Mouse (Mus musculus) intestine, embryonic 15.5 days (tissue): ENCODE results near the gene Ip6k3. TPM values are rescaled to one million over a fixed set of nuclear protein-coding genes. Genes with fewer than 3 reads are reported as not detected.
A peak's percentile ranks its signal among the peaks of the same experiment; 100 is the strongest.

Experiments
- ATAC-seq: fragments of 200-750 bp; cut with Nextera tagmentation; 2 replicates; pipeline ENCODE4 v1.8.0; 2017; ENCODE audit warnings: moderate TSS enrichment, moderate library complexity
- H3K27ac ChIP-seq: fragments of 300-500 bp; sonication (generic); 2 replicates; pipeline ENCODE4 v1.5.1; 2015; ENCODE audit warnings: mild to moderate bottlenecking, inconsistent platforms
- H3K27me3 ChIP-seq: fragments of 300-500 bp; sonication (generic); replicated peaks from 2 replicates; pipeline ENCODE4 v1.6.1; 2015; ENCODE audit warnings: inconsistent platforms
- H3K36me3 ChIP-seq: fragments of 300-500 bp; sonication (generic); 2 replicates; pipeline ENCODE4 v1.6.1; 2015; ENCODE audit warnings: inconsistent platforms
- H3K4me1 ChIP-seq: fragments of 300-500 bp; sonication (generic); replicated peaks from 2 replicates; pipeline ENCODE4 v1.6.1; 2015; ENCODE audit warnings: inconsistent platforms
- H3K4me2 ChIP-seq: fragments of 300-500 bp; sonication (generic); replicated peaks from 2 replicates; pipeline ENCODE4 v1.6.1; 2015; ENCODE audit warnings: mild to moderate bottlenecking, inconsistent platforms
- H3K4me3 ChIP-seq: fragments of 300-500 bp; sonication (generic); replicated peaks from 2 replicates; pipeline ENCODE4 v1.5.1; 2015; ENCODE audit warnings: inconsistent platforms
- H3K9ac ChIP-seq: fragments of 300-500 bp; sonication (generic); 2 replicates; pipeline ENCODE4 v1.6.1; 2015; ENCODE audit warnings: inconsistent platforms
- H3K9me3 ChIP-seq: fragments of 300-500 bp; sonication (generic); 2 replicates; pipeline ENCODE4 v1.6.1; 2016; ENCODE audit warnings: inconsistent platforms
- WGBS: fragments of 180-500 bp; shearing (Covaris S2); methylation state at CpG from one replicate; pipeline ENCODE4 v1.1.7; 2015; 5-methylcytosine and 5-hydroxymethylcytosine counted together
- polyA plus RNA-seq: library from polyadenylated mRNA; unstranded; fragments of >200 nt; fragmentation: Nextera tagmentation; extraction: Ambion mirVana; gene quantifications from 2 replicates; pipeline ENCODE4 v1.2.1, GENCODE M21; 2015

Gene Ip6k3
- polyA plus RNA-seq, 1 experiment from 2014 or later, result 0.14 TPM

DNA sequence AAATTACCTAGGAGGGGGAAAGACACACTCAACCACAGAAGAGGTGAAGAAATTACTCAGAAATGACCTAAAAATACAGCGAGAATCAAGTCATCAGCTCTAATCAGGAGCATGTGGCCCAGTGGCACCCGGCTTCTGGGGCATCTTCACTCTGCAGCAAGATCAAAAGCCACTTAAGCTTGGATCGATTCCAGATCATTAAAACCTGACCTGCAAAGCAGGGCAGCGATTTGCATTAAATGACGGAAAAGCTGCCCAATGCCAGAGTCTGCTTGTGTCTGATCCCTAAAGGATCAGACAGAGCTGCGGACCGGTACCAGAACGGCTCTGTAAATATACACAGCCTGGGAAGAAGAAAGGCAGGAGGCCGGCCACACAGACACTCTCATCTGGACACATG, 28.6 kb upstream of the Ip6k3 start:
- peaks cover 73% of the 10 kb centered on the region for H3K36me3 ChIP-seq
- H3K9ac ChIP-seq, result no peak overlapping the region
- no peak overlapping the region for H3K4me2 ChIP-seq
- H3K4me1 ChIP-seq, result peaks cover 9% of the 10 kb centered on the region
- H3K27me3 ChIP-seq, result no peaks in the 10 kb centered on the region
- 86% methylated on average over 9 of the region's 9 CpGs for WGBS
- no peaks in the 10 kb centered on the region for H3K9me3 ChIP-seq
- no peak overlapping the region for H3K4me3 ChIP-seq
- ATAC-seq, result no peak
- no peak overlapping the region for H3K27ac ChIP-seq

DNA sequence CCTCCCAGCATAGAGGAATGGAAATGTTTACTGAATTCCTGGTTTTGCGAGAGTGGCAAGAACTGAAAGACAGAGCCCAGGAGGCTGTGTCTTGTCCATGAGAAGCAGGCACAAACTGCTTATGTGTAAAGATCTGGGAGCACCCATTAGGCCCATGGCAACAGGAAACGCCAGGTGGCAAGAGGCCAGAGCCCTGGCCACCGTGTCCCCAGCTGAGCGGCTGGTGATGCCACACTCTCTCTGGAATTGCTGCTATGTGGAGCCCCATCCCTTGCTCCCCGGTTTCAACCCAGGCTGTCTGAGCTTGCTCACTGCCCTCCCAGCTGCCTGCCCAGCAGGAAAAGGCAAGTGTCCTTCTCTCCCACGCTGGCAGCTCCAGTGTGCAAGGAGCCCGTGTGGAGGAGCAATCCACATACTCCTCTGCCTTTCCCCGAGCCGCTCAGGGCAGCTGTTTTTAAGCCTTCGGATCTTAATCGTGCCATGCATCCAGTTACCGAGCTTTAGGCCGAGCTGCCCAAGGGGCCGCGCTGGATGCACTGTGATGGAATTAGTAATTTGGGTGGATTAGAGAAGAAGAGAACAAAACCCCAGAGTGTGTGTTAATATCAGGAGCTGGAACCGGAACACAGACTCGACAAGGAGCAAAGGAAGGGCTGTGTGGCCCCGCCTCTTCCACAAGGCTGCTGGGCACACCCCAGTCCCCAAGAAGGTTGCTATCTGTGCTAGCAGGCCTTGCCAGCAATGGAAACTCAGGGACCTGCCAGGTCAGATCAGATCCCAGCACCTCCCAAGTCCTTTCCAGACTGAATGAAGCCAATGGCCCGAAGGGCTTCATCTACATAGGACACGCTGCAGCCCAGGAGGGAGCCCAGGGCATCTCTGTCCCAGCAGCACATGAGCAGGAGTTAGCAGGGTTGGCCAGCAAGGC, 26.9 kb upstream of the Ip6k3 start:
- 75% methylated on average over 20 of the region's 20 CpGs for WGBS
- no peak overlapping the region for H3K4me3 ChIP-seq
- no peak overlapping the region; the same call in 1 of the 2 replicates for H3K9ac ChIP-seq
- no peak overlapping the region for H3K4me2 ChIP-seq
- H3K36me3 ChIP-seq, result peaks cover 72% of the 10 kb centered on the region
- ATAC-seq, result no peak
- H3K9me3 ChIP-seq, result no peaks in the 10 kb centered on the region
- H3K4me1 ChIP-seq, result 0 out of 2 replicates have a peak, but pooled peaks cover 2% of the 10 kb centered on the region
- H3K27ac ChIP-seq, result no peak overlapping the region
- H3K27me3 ChIP-seq, result no peaks in the 10 kb centered on the region

DNA sequence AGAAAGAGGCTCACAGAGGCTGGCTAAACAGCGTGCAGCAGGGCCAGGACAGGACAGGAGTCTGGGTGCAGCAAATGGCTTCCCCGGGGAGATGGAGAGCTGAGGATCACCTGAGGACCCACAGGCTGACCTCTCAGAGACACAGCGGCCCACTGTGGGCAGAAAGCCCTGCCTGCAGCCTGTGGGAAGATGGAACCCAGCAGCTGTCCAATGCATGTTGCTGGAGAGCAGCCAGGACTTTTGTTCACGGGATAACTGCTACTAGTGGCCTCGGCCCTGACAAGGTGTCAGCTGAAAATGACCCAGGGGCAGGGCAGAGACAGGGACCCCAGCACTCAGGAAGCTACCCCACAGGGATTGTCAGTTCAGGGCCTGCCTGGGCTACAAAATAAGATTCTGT, 24.2 kb upstream of the Ip6k3 start:
- Histone ChIP-seq H3K27ac (no peak overlapping the region), H3K4me1 (0 out of 2 replicates have a peak, but pooled peaks cover 2% of the 10 kb centered on the region), H3K36me3 (peaks cover 50% of the 10 kb centered on the region), H3K4me3 (no peak overlapping the region), H3K4me2 (no peak overlapping the region), H3K9me3 (no peaks in the 10 kb centered on the region), H3K27me3 (no peaks in the 10 kb centered on the region), H3K9ac (no peak overlapping the region)
- WGBS, result 80% methylated on average over 5 of the region's 5 CpGs
- ATAC-seq, result no peak

DNA sequence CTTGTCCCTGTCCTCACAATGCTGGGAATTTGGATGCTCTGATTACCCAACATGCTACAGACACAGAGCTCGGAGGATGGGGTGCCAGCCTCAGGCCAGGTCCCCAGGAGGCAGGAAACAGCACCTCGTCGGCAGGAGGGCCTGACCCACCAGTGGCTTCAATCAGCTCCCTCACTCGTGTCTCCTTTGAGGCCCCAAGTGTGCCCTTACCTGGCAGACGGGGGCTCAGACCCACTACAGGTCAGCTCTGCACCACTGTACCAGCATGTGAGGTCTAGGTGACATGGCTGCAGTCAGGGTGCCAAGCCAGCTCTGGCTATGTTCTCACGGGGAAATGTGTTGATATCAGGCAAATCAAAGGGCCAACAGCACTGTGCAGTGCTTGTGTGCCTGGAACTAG, 23.6 kb upstream of the Ip6k3 start:
- Histone ChIP-seq H3K27ac (no peak overlapping the region), H3K27me3 (no peaks in the 10 kb centered on the region), H3K36me3 (peaks cover 45% of the 10 kb centered on the region), H3K9me3 (no peaks in the 10 kb centered on the region), H3K4me2 (no peak overlapping the region), H3K4me1 (0 out of 2 replicates have a peak, but pooled peaks cover 2% of the 10 kb centered on the region), H3K9ac (no peak overlapping the region), H3K4me3 (no peak overlapping the region)
- no peak for ATAC-seq
- WGBS, result 83% methylated on average over 6 of the region's 6 CpGs

DNA sequence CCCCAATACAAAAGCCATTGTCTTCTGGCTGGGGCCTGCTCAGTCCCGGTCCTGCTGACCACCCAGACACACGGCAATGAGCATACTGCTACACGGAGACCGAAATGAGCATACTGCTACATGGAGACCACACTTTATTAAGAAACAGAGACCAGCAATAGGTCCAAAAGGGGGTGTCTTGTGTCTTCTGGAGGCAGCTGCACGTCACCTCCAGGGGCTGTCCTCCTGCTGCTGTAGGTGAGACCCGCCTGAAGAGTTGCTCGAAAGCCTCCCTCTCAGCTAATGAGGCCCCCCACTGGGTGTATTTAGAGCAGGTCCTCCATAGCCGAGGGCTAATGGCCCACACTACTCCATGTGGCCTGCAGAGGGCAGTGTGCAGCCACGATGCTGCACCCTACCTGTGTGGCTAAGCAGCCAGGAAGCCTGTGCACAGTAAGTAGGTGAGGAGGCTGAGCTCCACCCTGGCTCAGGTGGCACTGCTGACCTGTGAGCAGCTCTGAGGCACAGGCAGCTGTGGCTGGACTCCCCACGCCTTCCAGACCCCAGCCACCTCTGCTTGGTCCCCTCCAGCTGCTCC, 22.1 kb upstream of the Ip6k3 start:
- ATAC-seq, result peak; percentile 74
- WGBS, result 42% methylated on average over 10 of the region's 10 CpGs

DNA sequence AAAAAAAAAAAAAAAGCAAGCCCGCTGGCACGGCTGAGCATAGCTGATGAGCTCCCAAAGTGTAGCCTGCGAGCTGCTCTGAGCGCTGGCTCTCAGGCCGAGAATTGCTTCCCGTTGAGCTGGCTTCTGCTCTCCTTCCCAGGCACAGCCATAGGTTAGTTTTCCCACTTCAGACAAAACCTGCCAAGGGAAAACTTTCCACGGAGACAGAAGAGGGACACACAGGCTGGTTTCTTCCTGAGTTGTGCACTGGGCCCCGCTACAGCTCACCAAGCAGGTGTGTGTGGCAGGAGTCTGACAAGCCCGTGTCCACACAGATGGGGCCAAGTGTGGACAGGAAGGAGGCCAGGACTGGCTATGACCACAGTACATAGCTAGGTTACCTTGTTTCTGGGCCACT, 21.3 kb upstream of the Ip6k3 start:
- 0 out of 2 replicates have a peak, but pooled peaks cover 2% of the 10 kb centered on the region for H3K4me1 ChIP-seq
- H3K4me2 ChIP-seq, result no peak overlapping the region
- no peak for ATAC-seq
- no peak overlapping the region for H3K9ac ChIP-seq
- no peak overlapping the region for H3K4me3 ChIP-seq
- H3K9me3 ChIP-seq, result no peaks in the 10 kb centered on the region
- WGBS, result 82% methylated on average over 9 of the region's 9 CpGs
- no peaks in the 10 kb centered on the region for H3K27me3 ChIP-seq
- peaks cover 21% of the 10 kb centered on the region for H3K36me3 ChIP-seq
- H3K27ac ChIP-seq, result no peak overlapping the region

More for the DNA sequence above, 22.1 kb upstream of the Ip6k3 start:
- Histone ChIP-seq H3K36me3 (peaks cover 30% of the 10 kb centered on the region), H3K9ac (no peak overlapping the region), H3K27ac (no peak overlapping the region), H3K9me3 (no peaks in the 10 kb centered on the region), H3K4me2 (no peak overlapping the region), H3K4me1 (0 out of 2 replicates have a peak, but pooled peaks cover 2% of the 10 kb centered on the region), H3K27me3 (no peaks in the 10 kb centered on the region), H3K4me3 (no peak overlapping the region)

DNA sequence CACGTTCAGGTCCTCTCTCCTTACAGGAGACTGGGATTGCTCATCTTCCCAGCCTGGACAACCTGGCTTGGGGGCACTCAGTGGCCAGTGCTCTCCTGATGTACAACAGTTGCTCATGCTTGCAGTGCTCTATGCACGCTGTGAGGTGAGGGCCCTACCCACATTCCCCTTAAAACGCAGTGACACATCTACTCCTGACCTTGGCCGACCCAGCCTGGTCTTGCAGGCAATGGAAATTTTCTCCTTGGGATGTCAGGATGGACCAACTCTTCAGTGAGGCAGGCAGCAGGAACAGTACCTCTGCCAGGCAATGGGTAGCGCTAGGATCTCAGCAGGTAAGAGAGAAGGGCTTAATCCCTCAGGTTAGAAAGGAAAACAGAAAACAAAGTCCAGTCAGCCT, 19.5 kb upstream of the Ip6k3 start:
- H3K4me2 ChIP-seq, result no peak overlapping the region
- no peaks in the 10 kb centered on the region for H3K9me3 ChIP-seq
- H3K9ac ChIP-seq, result no peak overlapping the region
- no peak for ATAC-seq
- no peak overlapping the region for H3K4me3 ChIP-seq
- H3K4me1 ChIP-seq, result 0 out of 2 replicates have a peak, but pooled peaks cover 2% of the 10 kb centered on the region
- peaks cover 4% of the 10 kb centered on the region for H3K36me3 ChIP-seq
- H3K27me3 ChIP-seq, result no peaks in the 10 kb centered on the region
- H3K27ac ChIP-seq, result no peak overlapping the region
- 60% methylated on average over 5 of the region's 5 CpGs for WGBS

DNA sequence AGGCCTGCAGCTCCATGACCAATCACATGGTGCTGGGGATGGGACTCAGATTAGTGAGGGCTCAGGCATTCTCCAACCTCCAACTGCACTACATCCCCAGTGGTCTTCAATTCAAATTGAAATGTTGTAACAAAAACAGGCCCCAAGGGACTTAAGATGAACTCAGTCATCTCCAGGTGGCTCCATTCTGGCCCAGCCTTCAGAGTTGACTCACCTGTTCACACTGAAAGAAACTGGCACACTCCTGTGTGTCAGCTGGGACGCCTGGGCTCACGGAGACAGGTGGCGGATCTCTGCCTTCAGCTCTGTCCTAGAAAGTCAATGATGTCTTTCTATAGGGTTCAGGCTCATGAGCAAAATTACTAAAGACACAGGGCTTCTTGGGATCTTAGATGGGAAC, 18.5 kb upstream of the Ip6k3 start:
- WGBS, result 88% methylated on average over 3 of the region's 3 CpGs
- Histone ChIP-seq H3K36me3 (0 out of 2 replicates have a peak, but pooled peaks cover 3% of the 10 kb centered on the region), H3K27me3 (no peaks in the 10 kb centered on the region), H3K4me1 (no peaks in the 10 kb centered on the region), H3K27ac (no peak overlapping the region), H3K4me3 (no peak overlapping the region), H3K4me2 (no peak overlapping the region), H3K9me3 (no peaks in the 10 kb centered on the region), H3K9ac (no peak overlapping the region)
- ATAC-seq, result no peak

DNA sequence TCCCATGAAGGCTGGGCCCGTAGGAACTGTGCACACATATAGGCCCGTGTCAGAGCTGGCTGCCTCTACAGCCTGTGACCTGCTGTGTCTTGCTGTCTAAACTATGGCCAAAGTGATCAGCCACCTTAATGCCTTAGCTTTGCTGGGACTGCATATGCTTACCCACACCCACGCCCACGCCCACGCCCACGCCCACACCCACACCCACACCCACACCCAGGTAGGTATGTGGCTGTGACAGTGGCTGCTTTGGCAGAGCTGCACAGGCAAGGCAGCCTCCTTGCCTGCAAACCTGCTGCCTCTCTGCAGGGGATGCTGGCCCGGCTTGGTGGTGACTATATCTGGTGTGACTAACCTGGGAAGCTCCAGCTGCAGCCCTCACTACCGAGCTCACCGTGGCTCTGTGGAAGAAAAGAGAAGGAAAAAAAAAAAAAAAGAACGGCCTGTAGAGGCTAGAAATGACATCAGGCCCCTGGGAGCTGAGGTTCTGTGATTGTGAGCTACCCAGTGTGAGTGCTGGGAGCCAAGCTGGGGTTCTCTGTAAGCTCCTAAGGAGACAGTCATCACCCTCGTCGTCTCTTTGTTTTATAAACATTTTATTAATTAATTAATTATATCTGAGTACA, 16.2 kb upstream of the Ip6k3 start:
- no peak for ATAC-seq
- Histone ChIP-seq H3K36me3 (no peaks in the 10 kb centered on the region), H3K4me3 (no peak overlapping the region), H3K27ac (no peak overlapping the region), H3K9ac (no peak overlapping the region), H3K27me3 (no peaks in the 10 kb centered on the region), H3K4me1 (peaks cover 5% of the 10 kb centered on the region; the same call in 1 of the 2 replicates), H3K9me3 (no peaks in the 10 kb centered on the region), H3K4me2 (no peak overlapping the region)
- WGBS, result 84% methylated on average over 12 of the region's 12 CpGs

DNA sequence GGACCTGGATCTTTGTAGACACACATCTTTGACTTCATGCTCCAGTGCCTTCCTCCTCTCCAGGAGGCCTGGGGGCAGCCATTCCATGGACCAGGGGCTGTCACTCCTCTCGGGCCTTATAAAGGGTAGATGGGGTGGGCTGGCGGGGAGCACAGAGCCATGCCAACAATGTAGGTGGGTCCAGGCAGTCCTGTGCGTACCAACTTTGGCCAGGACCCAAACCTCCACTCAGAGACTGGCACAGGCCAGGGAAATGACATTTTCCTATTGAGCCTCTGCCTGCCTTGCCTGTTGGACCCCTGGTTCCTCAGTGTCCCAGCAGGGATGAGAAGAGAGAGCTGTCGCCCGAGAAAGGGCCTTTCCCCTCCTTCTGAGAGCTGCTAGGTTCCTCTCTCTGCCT, 14.8 kb upstream of the Ip6k3 start:
- Histone ChIP-seq H3K9ac (no peak overlapping the region), H3K4me3 (no peak overlapping the region), H3K4me2 (no peak overlapping the region), H3K27me3 (no peaks in the 10 kb centered on the region), H3K4me1 (peaks cover 5% of the 10 kb centered on the region; the same call in 1 of the 2 replicates), H3K27ac (no peak overlapping the region), H3K36me3 (no peaks in the 10 kb centered on the region), H3K9me3 (no peaks in the 10 kb centered on the region)
- WGBS, result 66% methylated on average over 5 of the region's 5 CpGs
- no peak for ATAC-seq

DNA sequence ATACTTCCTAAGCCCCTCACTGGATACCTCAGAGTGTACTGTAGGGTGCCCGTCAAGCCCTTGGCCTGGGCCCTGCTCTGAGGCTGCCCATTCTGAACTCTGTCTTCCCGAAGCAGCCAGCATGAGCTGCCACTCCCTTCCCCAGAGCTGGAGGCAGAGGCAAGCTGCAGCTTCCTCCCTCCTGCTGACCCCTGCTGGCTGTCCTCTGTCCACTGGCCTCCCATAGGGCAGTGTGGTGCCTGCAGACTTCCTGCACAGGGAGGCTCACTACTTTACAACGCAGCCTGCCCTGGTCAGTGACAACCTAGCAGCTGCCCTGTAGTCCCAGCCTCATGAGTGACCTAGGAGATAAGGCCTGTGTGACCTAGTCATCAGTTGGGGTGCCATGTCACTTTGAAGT, 14.1 kb upstream of the Ip6k3 start:
- Histone ChIP-seq H3K9ac (no peak overlapping the region), H3K27ac (no peak overlapping the region), H3K27me3 (no peaks in the 10 kb centered on the region), H3K4me2 (no peak overlapping the region), H3K4me1 (peaks cover 5% of the 10 kb centered on the region; the same call in 1 of the 2 replicates), H3K4me3 (no peak overlapping the region), H3K9me3 (no peaks in the 10 kb centered on the region), H3K36me3 (no peaks in the 10 kb centered on the region)
- WGBS, result 26% methylated on average over 3 of the region's 3 CpGs
- 0 out of 2 replicates have a peak, but pooled peaks have one; percentile 49 for ATAC-seq

DNA sequence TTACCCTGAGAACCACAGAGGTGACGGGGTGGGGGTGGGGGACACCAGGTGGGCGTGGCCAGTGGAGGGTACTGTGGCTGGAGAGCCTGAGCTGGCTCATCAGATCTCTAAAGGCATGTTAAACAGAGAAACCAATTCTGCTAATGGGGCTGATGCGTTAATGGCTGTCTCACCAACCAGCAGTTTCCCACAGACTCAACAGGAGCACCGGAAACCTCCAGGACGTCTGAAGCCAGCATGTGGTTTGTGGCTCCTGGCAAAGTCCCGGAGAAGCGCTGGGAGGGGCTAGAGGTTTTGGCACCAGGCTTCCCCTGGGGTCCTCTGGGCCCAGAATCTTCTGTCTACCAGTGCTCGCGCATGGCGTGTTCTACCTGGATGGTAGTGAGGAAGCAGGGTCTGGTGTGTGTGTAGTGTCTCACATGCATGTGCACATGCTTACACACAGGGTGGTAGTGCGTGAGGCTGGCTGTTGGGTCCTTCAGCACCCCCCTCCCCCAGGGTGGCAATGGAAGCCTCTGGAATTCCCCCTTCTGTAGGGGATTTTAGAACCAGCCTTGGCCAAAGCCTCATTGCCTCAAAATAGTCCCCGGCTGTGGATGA, 12.2 kb upstream of the Ip6k3 start:
- Histone ChIP-seq H3K27ac (no peak overlapping the region), H3K4me2 (no peak overlapping the region), H3K36me3 (no peaks in the 10 kb centered on the region), H3K9ac (no peak overlapping the region), H3K27me3 (no peaks in the 10 kb centered on the region), H3K4me1 (peaks cover 13% of the 10 kb centered on the region), H3K4me3 (no peak overlapping the region), H3K9me3 (no peaks in the 10 kb centered on the region)
- no peak for ATAC-seq
- WGBS, result 59% methylated on average over 12 of the region's 12 CpGs
